Mouse (Mus musculus) left cerebral cortex, postnatal 10 days (tissue): Measurements from ENCODE around the gene Hoxb9. TPM values are rescaled to one million over a fixed set of nuclear protein-coding genes. Genes with fewer than 3 reads are reported as not detected.
A peak's percentile ranks its signal among the peaks of the same experiment; 100 is the strongest.

ENCODE experiments used
- DNase-seq, 2 experiments: peaks; one replicate each; pipeline ENCODE4 v3.0.0; 2021 to 2022; ENCODE audit warnings: low spot score in 2 of 2, mixed read lengths in 1 of 2; ENCODE audit errors: extremely low spot score in 1 of 2
- intact Hi-C: fragments of 180-260 bp; cut with DNase I; formaldehyde crosslinking; loops from one replicate; pipeline ENCODE4 v1.15.1; 2025
- total RNA-seq, 2 experiments: library from RNA; stranded (reverse); gene quantifications; 2 replicates each; pipeline ENCODE4 v1.2.3; 2021

Hoxb9 gene
- total RNA-seq, 2 experiments from 2014 or later, result not detected

GRCm38 (mm10) chr11:96291681-96292564, 20.7 kb downstream of the Hoxb9 start, which contains the start of gene Hoxb6:
TSS of gene Hoxb6 (plus strand) at chr11:96292476.
- DNase-seq, result no peak
- intact Hi-C loops, result loop anchor here (5.0 kb wide), 1 partner anchor 60 kb away; the partner anchor contains the start of gene Hoxb2

GRCm38 (mm10) chr11:96292565-96293301, 21.5 kb downstream of the Hoxb9 start:
- DNase-seq, result no peak
- intact Hi-C loops, result loop anchor here (5.0 kb wide), 1 partner anchor 60 kb away; the partner anchor contains the start of gene Hoxb2

GRCm38 (mm10) chr11:96293302-96293921, 22.2 kb downstream of the Hoxb9 start:
- no peak for DNase-seq
- intact Hi-C loops, result loop anchor here (5.0 kb wide), 1 partner anchor 59 kb away; the partner anchor contains the start of gene Hoxb2

GRCm38 (mm10) chr11:96294245-96295091, 23.2 kb downstream of the Hoxb9 start:
- peak; percentile 16 to 53 for DNase-seq
- intact Hi-C loops, result loop anchor here (5.0 kb wide), 1 partner anchor 58 kb away; the partner anchor contains the start of gene Hoxb2

GRCm38 (mm10) chr11:96295092-96295835, 24.0 kb downstream of the Hoxb9 start:
- intact Hi-C loops, result no loop called here
- no peak for DNase-seq

- no peak for DNase-seq
- intact Hi-C loops, result no loop called here
Measured at GRCm38 (mm10) chr11:96296997-96297396, 25.7 kb downstream of the Hoxb9 start.

GRCm38 (mm10) chr11:96297428-96297827, 26.2 kb downstream of the Hoxb9 start:
- intact Hi-C loops, result no loop called here
- no peak for DNase-seq

GRCm38 (mm10) chr11:96297968-96298635, 26.8 kb downstream of the Hoxb9 start:
- intact Hi-C loops, result no loop called here

GRCm38 (mm10) chr11:96298895-96299667, 27.8 kb downstream of the Hoxb9 start:
- intact Hi-C loops, result no loop called here
- DNase-seq, result no peak

More at GRCm38 (mm10) chr11:96297968-96298635, 26.8 kb downstream of the Hoxb9 start:
- DNase-seq, result no peak

GRCm38 (mm10) chr11:96299781-96300180, 28.5 kb downstream of the Hoxb9 start:
- intact Hi-C loops, result loop anchor here (5.0 kb wide), 1 partner anchor 238 kb away; no protein-coding TSS in a partner anchor
- no peak for DNase-seq

GRCm38 (mm10) chr11:96300354-96301063, 29.3 kb downstream of the Hoxb9 start:
- DNase-seq, result no peak
- intact Hi-C loops, result loop anchor here (5.0 kb wide), 1 partner anchor 237 kb away; no protein-coding TSS in a partner anchor

- intact Hi-C loops, result loop anchor here (5.0 kb wide), 1 partner anchor 236 kb away; no protein-coding TSS in a partner anchor
- no peak for DNase-seq
Measured at GRCm38 (mm10) chr11:96301064-96301431, 29.8 kb downstream of the Hoxb9 start.

- DNase-seq, result peak in 1 of 2 experiments; percentile 13
- intact Hi-C loops, result loop anchor here (5.0 kb wide), 1 partner anchor 235 kb away; no protein-coding TSS in a partner anchor
Measured at GRCm38 (mm10) chr11:96301837-96302236, 30.6 kb downstream of the Hoxb9 start.

GRCm38 (mm10) chr11:96302381-96303150, 31.3 kb downstream of the Hoxb9 start:
- intact Hi-C loops, result loop anchor here (5.0 kb wide), 1 partner anchor 235 kb away; no protein-coding TSS in a partner anchor
- DNase-seq, result no peak
